33 mouse cellular contexts compared by ENCODE assay signal in genomic region chr2:74720955-74721491, GRCm38 (mm10). TPM values are rescaled to one million over a fixed set of nuclear protein-coding genes. Genes with fewer than 3 reads are reported as not detected.
DNase-seq lines count a peak whose midpoint lies in the region; ATAC-seq and TF ChIP-seq lines count a peak whose summit lies in the region.
"Had no signal": no experiment of that assay in that cellular context is flagged by ENCODE, and none has a peak within 500 bp of the region (broad histone marks: within the 10 kb centered on the region; RNA-seq: fewer than 3 reads in every experiment).

No protein-coding gene starts in this region.

- H3K4me1 ChIP-seq in hindbrain, embryonic 13.5 days (replicated peaks), result peaks cover 35% of the 10 kb centered on the region
- H3K4me1 ChIP-seq in hindbrain, postnatal 0 days (ENCODE audit: insufficient read depth, low read length), result no peaks in the 10 kb centered on the region
- H3K4me1 ChIP-seq in kidney, embryonic 16.5 days (ENCODE audit: insufficient read depth, low read length), result peaks cover 81% of the 10 kb centered on the region
- H3K4me1 ChIP-seq in intestine, embryonic 15.5 days (replicated peaks), result peaks cover 16% of the 10 kb centered on the region
- H3K4me1 ChIP-seq in neural tube, embryonic 12.5 days, result peaks cover 95% of the 10 kb centered on the region

- DNase-seq in hindbrain, postnatal 0 days (ENCODE audit: low spot score), result no peak
- no peak for DNase-seq in kidney, postnatal 36 days
- no peak for DNase-seq in Muller cell, postnatal 12 days (ENCODE audit: inconsistent ontology term)
- DNase-seq in left cerebral cortex, postnatal 36 days (ENCODE audit: low spot score in 2 of 2), result no peak
- DNase-seq: cerebellum, adult 11-12 months; cerebellum, postnatal 10 days; heart, postnatal 36 days; layer of hippocampus, adult 9-11 months; liver; lung, postnatal 4 days; right cerebral cortex, adult 18-20 months; right cerebral cortex, postnatal 4 days; thymus, adult 18-20 months; thymus, postnatal 36 days had no signal

- H3K27me3 ChIP-seq in hindbrain, embryonic 13.5 days, result peaks cover 98% of the 10 kb centered on the region
- peaks cover 85% of the 10 kb centered on the region for H3K27me3 ChIP-seq in hindbrain, postnatal 0 days (ENCODE audit: insufficient read depth, low read length)
- H3K27me3 ChIP-seq in kidney, embryonic 16.5 days (ENCODE audit: insufficient read depth, low read length), result no peaks in the 10 kb centered on the region
- H3K27me3 ChIP-seq in intestine, embryonic 15.5 days (replicated peaks), result peaks cover 50% of the 10 kb centered on the region
- H3K27me3 ChIP-seq in neural tube, embryonic 12.5 days (replicated peaks), result no peaks in the 10 kb centered on the region
- H3K27me3 ChIP-seq: Patski had no signal

- no peaks in the 10 kb centered on the region for H3K9me3 ChIP-seq in hindbrain, embryonic 13.5 days
- H3K9me3 ChIP-seq in hindbrain, postnatal 0 days (ENCODE audit: low read length), result no peaks in the 10 kb centered on the region
- no peaks in the 10 kb centered on the region for H3K9me3 ChIP-seq in kidney, embryonic 16.5 days (ENCODE audit: low read length)
- H3K9me3 ChIP-seq in intestine, embryonic 15.5 days, result no peaks in the 10 kb centered on the region
- H3K9me3 ChIP-seq in neural tube, embryonic 12.5 days, result no peaks in the 10 kb centered on the region
- H3K9me3 ChIP-seq: embryonic facial prominence, embryonic 13.5 days; forebrain, embryonic 13.5 days; heart, embryonic 15.5 days had no signal

- ATAC-seq in hindbrain, embryonic 13.5 days (ENCODE audit: low FRiP score), result no peak
- ATAC-seq in hindbrain, postnatal 0 days, result no peak
- ATAC-seq in kidney, embryonic 16.5 days (ENCODE audit: low FRiP score, low TSS enrichment), result no peak
- ATAC-seq in intestine, embryonic 15.5 days, result peak; percentile 74
- peak; percentile 32 for ATAC-seq in neural tube, embryonic 12.5 days (ENCODE audit: low FRiP score, low read depth)
- ATAC-seq: CD4-positive, CD25-positive, alpha-beta regulatory T cell, adult 4 months; forebrain, embryonic 13.5 days; midbrain, embryonic 16.5 days; Patski had no signal

- 0 out of 2 replicates have a peak overlapping the region, but pooled peaks have one; percentile 2 for H3K27ac ChIP-seq in hindbrain, embryonic 13.5 days
- no peak overlapping the region for H3K27ac ChIP-seq in hindbrain, postnatal 0 days
- H3K27ac ChIP-seq in kidney, embryonic 16.5 days (ENCODE audit: low read length), result peak overlapping the region; percentile 76
- no peak overlapping the region for H3K27ac ChIP-seq in intestine, embryonic 15.5 days
- peak overlapping the region; percentile 82 for H3K27ac ChIP-seq in neural tube, embryonic 12.5 days
- H3K27ac ChIP-seq: embryonic facial prominence, embryonic 13.5 days; forebrain, embryonic 13.5 days; heart, embryonic 15.5 days had no signal

- TF ChIP-seq CTCF in hindbrain, postnatal 0 days (IDR thresholded peaks at IDR 0.05; ENCODE audit: low read depth), result no peak

- no peak overlapping the region for H3K9ac ChIP-seq in hindbrain, embryonic 13.5 days
- H3K9ac ChIP-seq in hindbrain, postnatal 0 days (replicated peaks; ENCODE audit: low read length), result no peak overlapping the region
- H3K9ac ChIP-seq in kidney, embryonic 16.5 days (replicated peaks; ENCODE audit: low read length), result peak overlapping the region; percentile 49
- H3K9ac ChIP-seq in intestine, embryonic 15.5 days, result no peak overlapping the region
- peak overlapping the region; percentile 57 for H3K9ac ChIP-seq in neural tube, embryonic 12.5 days
- H3K9ac ChIP-seq: embryonic facial prominence, embryonic 13.5 days; forebrain, embryonic 13.5 days; heart, embryonic 15.5 days had no signal

- intact Hi-C loops in left cerebral cortex, postnatal 36 days (cut with DNase I), result no loop called here

- 0 out of 2 replicates have a peak overlapping the region, but pooled peaks have one; percentile 0 for H3K4me2 ChIP-seq in hindbrain, embryonic 13.5 days
- no peak overlapping the region for H3K4me2 ChIP-seq in hindbrain, postnatal 0 days (ENCODE audit: low read depth, low read length)
- peak overlapping the region; percentile 45 for H3K4me2 ChIP-seq in kidney, embryonic 16.5 days (replicated peaks; ENCODE audit: low read depth, low read length)
- peak overlapping the region; percentile 10; the same call in 1 of the 2 replicates for H3K4me2 ChIP-seq in intestine, embryonic 15.5 days (replicated peaks)
- H3K4me2 ChIP-seq in neural tube, embryonic 12.5 days (replicated peaks), result peak overlapping the region; percentile 96
- H3K4me2 ChIP-seq: embryonic facial prominence, embryonic 13.5 days; forebrain, embryonic 13.5 days; heart, embryonic 15.5 days had no signal

- WGBS in hindbrain, embryonic 13.5 days, result 4% methylated on average over 5 of the region's 5 CpGs
- 13% methylated on average over 5 of the region's 5 CpGs for WGBS in hindbrain, postnatal 0 days
- WGBS in kidney, embryonic 16.5 days, result 24% methylated on average over 5 of the region's 5 CpGs
- 27% methylated on average over 5 of the region's 5 CpGs for whole genome bisulfite sequencing in intestine, embryonic 15.5 days
- WGBS in neural tube, embryonic 12.5 days, result 2% methylated on average over 5 of the region's 5 CpGs

- no peaks in the 10 kb centered on the region for H3K36me3 ChIP-seq in hindbrain, embryonic 13.5 days
- H3K36me3 ChIP-seq in hindbrain, postnatal 0 days (ENCODE audit: insufficient read depth, low read length), result no peaks in the 10 kb centered on the region
- H3K36me3 ChIP-seq in kidney, embryonic 16.5 days (ENCODE audit: insufficient read depth, low read length), result no peaks in the 10 kb centered on the region
- H3K36me3 ChIP-seq in intestine, embryonic 15.5 days, result no peaks in the 10 kb centered on the region
- peaks cover 2% of the 10 kb centered on the region; the same call in 1 of the 2 replicates for H3K36me3 ChIP-seq in neural tube, embryonic 12.5 days
- H3K36me3 ChIP-seq: embryonic facial prominence, embryonic 13.5 days; heart, embryonic 15.5 days had no signal

- no peak overlapping the region for H3K4me3 ChIP-seq in hindbrain, embryonic 13.5 days
- H3K4me3 ChIP-seq in hindbrain, postnatal 0 days (ENCODE audit: low read length), result no peak overlapping the region
- peak overlapping the region; percentile 45 for H3K4me3 ChIP-seq in kidney, embryonic 16.5 days (ENCODE audit: low read length)
- H3K4me3 ChIP-seq in intestine, embryonic 15.5 days (replicated peaks), result no peak overlapping the region
- peak overlapping the region; percentile 24 for H3K4me3 ChIP-seq in neural tube, embryonic 12.5 days
- H3K4me3 ChIP-seq: embryonic facial prominence, embryonic 13.5 days; erythroblast, embryonic 14.5 days; forebrain, embryonic 13.5 days; heart, embryonic 15.5 days; myocyte had no signal

RNA-seq across cellular contexts. Expression of gene Gm28230, which starts 5.5 kb away (rescaled TPM):
- 1.3 and 1.5 TPM in 2 replicates for polyA plus RNA-seq in hindbrain, embryonic 13.5 days (2015; fragmentation: Nextera tagmentation; extraction: Ambion mirVana)
- total RNA-seq in hindbrain, postnatal 0 days (2014; rRNA removed), result 1.3 and 3.5 TPM in 2 replicates
- polyA plus RNA-seq in hindbrain, postnatal 0 days (2015; fragmentation: Nextera tagmentation; extraction: Ambion mirVana), result 0.37 and 0.70 TPM in 2 replicates
- 1.3 and 2.1 TPM in 2 replicates for polyA plus RNA-seq in kidney, embryonic 16.5 days (2015; fragmentation: Nextera tagmentation; extraction: Ambion mirVana)
- polyA plus RNA-seq in intestine, embryonic 15.5 days (2015; fragmentation: Nextera tagmentation; extraction: Ambion mirVana), result 0.55 and 0.73 TPM in 2 replicates
- polyA plus RNA-seq in neural tube, embryonic 12.5 days (2016; fragmentation: Nextera tagmentation; extraction: Ambion mirVana), result 6.9 and 9.1 TPM in 2 replicates
- total RNA-seq in left cerebral cortex, postnatal 36 days (2021), result not detected
- total RNA-seq: heart, postnatal 36 days; left cerebral cortex, adult 18-20 months; left cerebral cortex, postnatal 25 days; megakaryocyte-erythroid progenitor cell, adult 5-6 weeks had no signal
- polyA plus RNA-seq: CD4-positive, CD25-positive, alpha-beta regulatory T cell, adult 4 months; cortical plate, adult 2 months; erythroblast, embryonic 14.5 days; forebrain, embryonic 13.5 days; heart, embryonic 15.5 days; liver, embryonic 16.5 days; lung, embryonic 16.5 days; midbrain, embryonic 16.5 days; myocyte had no signal

RNA-seq across cellular contexts. Expression of gene Hoxd4, which starts 9.3 kb away (rescaled TPM):
- 4.1 and 4.2 TPM in 2 replicates for polyA plus RNA-seq in hindbrain, embryonic 13.5 days (2015; fragmentation: Nextera tagmentation; extraction: Ambion mirVana)
- 13.9 and 18.1 TPM in 2 replicates for total RNA-seq in hindbrain, postnatal 0 days (2014; rRNA removed)
- 1.6 and 1.9 TPM in 2 replicates for polyA plus RNA-seq in hindbrain, postnatal 0 days (2015; fragmentation: Nextera tagmentation; extraction: Ambion mirVana)
- 4.5 and 4.9 TPM in 2 replicates for polyA plus RNA-seq in kidney, embryonic 16.5 days (2015; fragmentation: Nextera tagmentation; extraction: Ambion mirVana)
- 1.2 and 1.6 TPM in 2 replicates for polyA plus RNA-seq in intestine, embryonic 15.5 days (2015; fragmentation: Nextera tagmentation; extraction: Ambion mirVana)
- polyA plus RNA-seq in neural tube, embryonic 12.5 days (2016; fragmentation: Nextera tagmentation; extraction: Ambion mirVana), result 14.2 and 16.0 TPM in 2 replicates
- not detected for total RNA-seq in left cerebral cortex, postnatal 36 days (2021)
- total RNA-seq: left cerebral cortex, adult 18-20 months; left cerebral cortex, postnatal 25 days; megakaryocyte-erythroid progenitor cell, adult 5-6 weeks had no signal
- polyA plus RNA-seq: CD4-positive, CD25-positive, alpha-beta regulatory T cell, adult 4 months; cortical plate, adult 2 months; embryonic facial prominence, embryonic 13.5 days; forebrain, embryonic 13.5 days; liver, embryonic 16.5 days; lung, embryonic 16.5 days; midbrain, embryonic 16.5 days; myocyte had no signal

RNA-seq across cellular contexts. Expression of gene Hoxd3, which starts 9.3 kb away (rescaled TPM):
- polyA plus RNA-seq in hindbrain, embryonic 13.5 days (2015; fragmentation: Nextera tagmentation; extraction: Ambion mirVana), result 76.0 and 82.5 TPM in 2 replicates
- total RNA-seq in hindbrain, postnatal 0 days (2014; rRNA removed), result 31.3 and 36.8 TPM in 2 replicates
- polyA plus RNA-seq in hindbrain, postnatal 0 days (2015; fragmentation: Nextera tagmentation; extraction: Ambion mirVana), result 25.2 and 26.3 TPM in 2 replicates
- 14.6 and 15.4 TPM in 2 replicates for polyA plus RNA-seq in kidney, embryonic 16.5 days (2015; fragmentation: Nextera tagmentation; extraction: Ambion mirVana)
- 18.8 and 19.2 TPM in 2 replicates for polyA plus RNA-seq in intestine, embryonic 15.5 days (2015; fragmentation: Nextera tagmentation; extraction: Ambion mirVana)
- 55.9 and 68.9 TPM in 2 replicates for polyA plus RNA-seq in neural tube, embryonic 12.5 days (2016; fragmentation: Nextera tagmentation; extraction: Ambion mirVana)
- total RNA-seq in left cerebral cortex, postnatal 36 days (2021), result not detected
- total RNA-seq: gastrocnemius, adult 18-20 months; heart, postnatal 36 days; left cerebral cortex, adult 18-20 months; left cerebral cortex, postnatal 25 days; megakaryocyte-erythroid progenitor cell, adult 5-6 weeks had no signal
- polyA plus RNA-seq: CD4-positive, CD25-positive, alpha-beta regulatory T cell, adult 4 months; cortical plate, adult 2 months; erythroblast, embryonic 14.5 days; forebrain, embryonic 13.5 days; midbrain, embryonic 16.5 days; myocyte had no signal

RNA-seq across cellular contexts. Expression of gene Hoxd8, which starts 16.6 kb away (rescaled TPM):
- polyA plus RNA-seq in hindbrain, embryonic 13.5 days (2015; fragmentation: Nextera tagmentation; extraction: Ambion mirVana), result 0.79 and 1.5 TPM in 2 replicates
- total RNA-seq in hindbrain, postnatal 0 days (2014; rRNA removed), result 0.37 and 9.2 TPM in 2 replicates
- 0.21 TPM in 1 of 2 replicates, not detected in the other for polyA plus RNA-seq in hindbrain, postnatal 0 days (2015; fragmentation: Nextera tagmentation; extraction: Ambion mirVana)
- polyA plus RNA-seq in kidney, embryonic 16.5 days (2015; fragmentation: Nextera tagmentation; extraction: Ambion mirVana), result 41.0 and 45.6 TPM in 2 replicates
- polyA plus RNA-seq in intestine, embryonic 15.5 days (2015; fragmentation: Nextera tagmentation; extraction: Ambion mirVana), result 4.2 and 5.1 TPM in 2 replicates
- 20.8 and 21.4 TPM in 2 replicates for polyA plus RNA-seq in neural tube, embryonic 12.5 days (2016; fragmentation: Nextera tagmentation; extraction: Ambion mirVana)
- not detected for total RNA-seq in left cerebral cortex, postnatal 36 days (2021)
- total RNA-seq: left cerebral cortex, adult 18-20 months; megakaryocyte-erythroid progenitor cell, adult 5-6 weeks had no signal
- polyA plus RNA-seq: CD4-positive, CD25-positive, alpha-beta regulatory T cell, adult 4 months; cortical plate, adult 2 months; erythroblast, embryonic 14.5 days; forebrain, embryonic 13.5 days; midbrain, embryonic 16.5 days; myocyte had no signal

RNA-seq across cellular contexts. Expression of gene Hoxd9, which starts 23.5 kb away (rescaled TPM):
- not detected in 2 replicates for polyA plus RNA-seq in hindbrain, embryonic 13.5 days (2015; fragmentation: Nextera tagmentation; extraction: Ambion mirVana)
- not detected in 2 replicates for total RNA-seq in hindbrain, postnatal 0 days (2014; rRNA removed)
- not detected in 2 replicates for polyA plus RNA-seq in hindbrain, postnatal 0 days (2015; fragmentation: Nextera tagmentation; extraction: Ambion mirVana)
- polyA plus RNA-seq in kidney, embryonic 16.5 days (2015; fragmentation: Nextera tagmentation; extraction: Ambion mirVana), result 38.2 and 38.4 TPM in 2 replicates
- 4.4 and 5.9 TPM in 2 replicates for polyA plus RNA-seq in intestine, embryonic 15.5 days (2015; fragmentation: Nextera tagmentation; extraction: Ambion mirVana)
- 34.4 and 36.8 TPM in 2 replicates for polyA plus RNA-seq in neural tube, embryonic 12.5 days (2016; fragmentation: Nextera tagmentation; extraction: Ambion mirVana)
- not detected for total RNA-seq in left cerebral cortex, postnatal 36 days (2021)
- total RNA-seq: left cerebral cortex, adult 18-20 months; left cerebral cortex, postnatal 25 days; megakaryocyte-erythroid progenitor cell, adult 5-6 weeks had no signal
- polyA plus RNA-seq: CD4-positive, CD25-positive, alpha-beta regulatory T cell, adult 4 months; cortical plate, adult 2 months; erythroblast, embryonic 14.5 days; forebrain, embryonic 13.5 days; liver, embryonic 16.5 days; midbrain, embryonic 16.5 days; myocyte had no signal

Comparison
In these comparisons a context has a peak if more than half of its experiments do, and no peak if none do; other contexts are left out.
1. H3K27ac ChIP-seq: peak in hindbrain, embryonic 13.5 days (single experiment), kidney, embryonic 16.5 days (single experiment) and neural tube, embryonic 12.5 days (single experiment); none in hindbrain, postnatal 0 days (single experiment) and intestine, embryonic 15.5 days (single experiment).
2. ATAC-seq: peak in intestine, embryonic 15.5 days (single experiment) and neural tube, embryonic 12.5 days (single experiment); none in hindbrain, embryonic 13.5 days (single experiment), hindbrain, postnatal 0 days (single experiment) and kidney, embryonic 16.5 days (single experiment).
3. H3K4me3 ChIP-seq: peak in kidney, embryonic 16.5 days (single experiment) and neural tube, embryonic 12.5 days (single experiment); none in hindbrain, embryonic 13.5 days (single experiment), hindbrain, postnatal 0 days (single experiment) and intestine, embryonic 15.5 days (single experiment).
4. H3K9ac ChIP-seq: peak in kidney, embryonic 16.5 days (single experiment) and neural tube, embryonic 12.5 days (single experiment); none in hindbrain, embryonic 13.5 days (single experiment), hindbrain, postnatal 0 days (single experiment) and intestine, embryonic 15.5 days (single experiment).